8 mouse cellular contexts compared by ENCODE assay signal in the genomic region with DNA sequence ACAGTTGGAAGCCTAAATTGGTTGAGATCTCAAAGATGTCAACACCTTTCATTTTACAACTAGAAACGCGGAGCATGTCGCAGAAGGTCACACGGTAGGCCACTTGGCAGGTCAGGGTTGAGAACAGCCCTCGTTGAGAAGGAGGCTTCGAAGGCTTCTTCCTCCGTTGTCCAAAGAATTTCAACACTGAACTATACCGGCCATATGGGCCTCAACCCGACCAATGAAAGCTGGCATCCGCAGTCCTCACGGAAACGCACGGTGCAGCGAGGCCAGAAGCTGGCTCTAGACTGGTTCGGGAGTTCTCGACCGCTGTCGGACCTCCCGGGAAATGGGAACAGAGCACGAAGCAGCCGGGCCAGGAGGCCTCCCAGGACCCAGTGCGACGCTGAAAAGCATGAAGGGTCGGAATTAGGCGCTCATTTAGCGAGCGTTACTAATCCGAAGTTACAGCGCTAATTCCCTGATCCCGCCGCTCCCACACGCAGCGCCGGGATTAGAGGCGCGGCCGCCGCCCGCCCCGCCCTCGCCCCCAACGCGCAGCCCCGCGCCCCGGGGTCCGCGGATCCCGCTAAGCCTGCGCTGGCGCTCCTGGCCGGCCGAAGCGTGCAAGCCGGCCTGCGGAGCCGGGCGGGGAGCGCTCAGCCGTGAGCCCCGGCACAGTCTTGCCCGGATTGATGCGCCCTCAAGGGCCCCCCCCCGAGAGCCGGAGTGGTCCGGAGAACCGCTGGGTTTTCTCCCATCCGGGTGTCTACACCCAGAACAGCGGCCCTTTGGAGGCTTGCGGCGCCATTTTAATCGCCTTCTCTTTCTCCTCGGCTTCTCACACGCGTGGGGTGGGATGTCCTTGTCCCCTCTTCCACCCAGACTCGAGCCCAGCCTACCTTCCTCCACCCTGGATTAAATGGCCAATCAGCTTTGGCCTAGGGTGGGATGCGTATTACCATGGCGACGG. TPM values are rescaled to one million over a fixed set of nuclear protein-coding genes. Genes with fewer than 3 reads are reported as not detected.
DNase-seq lines count a peak whose midpoint lies in the region; ATAC-seq and TF ChIP-seq lines count a peak whose summit lies in the region.

No protein-coding gene starts in this region.

- no peak for TF ChIP-seq POLR2A in ES-Bruce4 (IDR thresholded peaks at IDR 0.05; ENCODE audit: insufficient read depth, low read length)

- no peak for TF ChIP-seq CTCF in ES-Bruce4 (IDR thresholded peaks at IDR 0.05; ENCODE audit: low read depth, low read length)

- peak overlapping the region; percentile 34; the same call in 1 of the 2 replicates for H3K4me2 ChIP-seq in heart, embryonic 16.5 days (ENCODE audit: low read depth, low read length)
- H3K4me2 ChIP-seq in embryonic facial prominence, embryonic 14.5 days (ENCODE audit: low read depth, low read length): peak overlapping the region; percentile 53
- peak overlapping the region; percentile 44 for H3K4me2 ChIP-seq in limb, embryonic 12.5 days

- peaks cover 93% of the 10 kb centered on the region for H3K27me3 ChIP-seq in heart, embryonic 16.5 days (ENCODE audit: control insufficient read depth, insufficient read depth, low read length)
- H3K27me3 ChIP-seq in ES-Bruce4 (ENCODE audit: control insufficient read depth, insufficient read depth, low read length, poor library complexity, severe bottlenecking): peaks cover 48% of the 10 kb centered on the region
- H3K27me3 ChIP-seq in embryonic facial prominence, embryonic 14.5 days (replicated peaks; ENCODE audit: control insufficient read depth, insufficient read depth, low read length): peaks cover 100% of the 10 kb centered on the region
- peaks cover 99% of the 10 kb centered on the region for H3K27me3 ChIP-seq in limb, embryonic 12.5 days

- no peak overlapping the region for H3K27ac ChIP-seq in heart, embryonic 16.5 days (ENCODE audit: low read length)
- H3K27ac ChIP-seq in ES-Bruce4 (ENCODE audit: insufficient read depth, low read length): no peak overlapping the region
- no peak overlapping the region for H3K27ac ChIP-seq in embryonic facial prominence, embryonic 14.5 days (replicated peaks; ENCODE audit: low read depth, low read length)
- H3K27ac ChIP-seq in limb, embryonic 12.5 days: no peak overlapping the region

- ATAC-seq in heart, embryonic 16.5 days (replicated peaks; ENCODE audit: extremely low read depth, insufficient read depth, low FRiP score): no peak
- no peak for ATAC-seq in embryonic facial prominence, embryonic 14.5 days (ENCODE audit: low read depth)
- no peak for ATAC-seq in limb, embryonic 12.5 days (ENCODE audit: insufficient number of reproducible peaks, insufficient read depth, low FRiP score, low TSS enrichment, low read depth)

- DNase-seq in heart, adult 11 months: no peak
- no peak for DNase-seq in embryonic facial prominence, embryonic 14.5 days (ENCODE audit: low spot score)
- DNase-seq in gastrocnemius, postnatal 10 days: no peak
- no peak for DNase-seq in thymus, postnatal 25 days
- no peak for DNase-seq in spleen, postnatal 14 days (ENCODE audit: low spot score in 2 of 2)

- peak overlapping the region; percentile 30 for H3K4me3 ChIP-seq in heart, embryonic 16.5 days (ENCODE audit: low read length)
- peak overlapping the region; percentile 19 for H3K4me3 ChIP-seq in ES-Bruce4 (ENCODE audit: low read depth, low read length)
- peak overlapping the region; percentile 28 for H3K4me3 ChIP-seq in embryonic facial prominence, embryonic 14.5 days (ENCODE audit: low read depth, low read length)
- peak overlapping the region; percentile 30 for H3K4me3 ChIP-seq in limb, embryonic 12.5 days (replicated peaks)

- H3K36me3 ChIP-seq in heart, embryonic 16.5 days (ENCODE audit: control insufficient read depth, insufficient read depth): no peaks in the 10 kb centered on the region
- no peaks in the 10 kb centered on the region for H3K36me3 ChIP-seq in ES-Bruce4 (ENCODE audit: control insufficient read depth, insufficient read depth, low read length, poor library complexity, severe bottlenecking)
- H3K36me3 ChIP-seq in embryonic facial prominence, embryonic 14.5 days (ENCODE audit: control insufficient read depth, insufficient read depth, low read length): no peaks in the 10 kb centered on the region
- H3K36me3 ChIP-seq in limb, embryonic 12.5 days: no peaks in the 10 kb centered on the region

- no peaks in the 10 kb centered on the region for H3K9me3 ChIP-seq in heart, embryonic 16.5 days (replicated peaks; ENCODE audit: control insufficient read depth, low read length)
- H3K9me3 ChIP-seq in ES-Bruce4 (replicated peaks; ENCODE audit: control insufficient read depth, insufficient read depth, low read length, poor library complexity, severe bottlenecking): no peaks in the 10 kb centered on the region
- no peaks in the 10 kb centered on the region for H3K9me3 ChIP-seq in embryonic facial prominence, embryonic 14.5 days (ENCODE audit: control insufficient read depth, low read length)
- H3K9me3 ChIP-seq in limb, embryonic 12.5 days: no peaks in the 10 kb centered on the region

- no peak overlapping the region for H3K9ac ChIP-seq in heart, embryonic 16.5 days (ENCODE audit: low read length)
- 0 out of 2 replicates have a peak overlapping the region, but pooled peaks have one; percentile 18 for H3K9ac ChIP-seq in ES-Bruce4 (ENCODE audit: low read depth, poor library complexity, severe bottlenecking)
- H3K9ac ChIP-seq in embryonic facial prominence, embryonic 14.5 days (ENCODE audit: low read depth, low read length): no peak overlapping the region
- no peak overlapping the region for H3K9ac ChIP-seq in limb, embryonic 12.5 days (replicated peaks)

- no peak for TF ChIP-seq EP300 in ES-Bruce4 (IDR thresholded peaks at IDR 0.05; ENCODE audit: insufficient read depth, low read depth, low read length)

- peaks cover 7% of the 10 kb centered on the region for H3K4me1 ChIP-seq in heart, embryonic 16.5 days (ENCODE audit: control insufficient read depth, insufficient read depth, low read length)
- peaks cover 1% of the 10 kb centered on the region for H3K4me1 ChIP-seq in ES-Bruce4 (ENCODE audit: control insufficient read depth, insufficient read depth, low read length)
- peaks cover 8% of the 10 kb centered on the region; the same call in 1 of the 2 replicates for H3K4me1 ChIP-seq in embryonic facial prominence, embryonic 14.5 days (ENCODE audit: control insufficient read depth, insufficient read depth, low read length)
- peaks cover 26% of the 10 kb centered on the region for H3K4me1 ChIP-seq in limb, embryonic 12.5 days (replicated peaks)

- 1% methylated on average over 79 of the region's 79 CpGs for WGBS in heart, embryonic 16.5 days
- 1% methylated on average over 51 of the region's 79 CpGs for WGBS in embryonic facial prominence, embryonic 14.5 days
- WGBS in limb, embryonic 12.5 days: under 1% methylated on average over 70 of the region's 79 CpGs

RNA-seq across cellular contexts. Expression of gene Polg, which starts 42.4 kb away (rescaled TPM):
- polyA plus RNA-seq in heart, embryonic 16.5 days (2015; fragmentation: Nextera tagmentation; extraction: Ambion mirVana): 27.8 and 32.5 TPM in 2 replicates
- 75.8 and 78.3 TPM in 2 replicates for polyA plus RNA-seq in ES-Bruce4 (2011; ENCODE audit: insufficient read depth, insufficient read length, low read depth, missing spikeins)
- 33.3 and 38.7 TPM in 2 replicates for polyA plus RNA-seq in embryonic facial prominence, embryonic 14.5 days (2014; fragmentation: Nextera tagmentation; extraction: Ambion mirVana)
- 50.4 and 53.3 TPM in 2 replicates for polyA plus RNA-seq in limb, embryonic 12.5 days (2016; fragmentation: Nextera tagmentation; extraction: Ambion mirVana)
- total RNA-seq in gastrocnemius, postnatal 10 days (2021): 10 to 100 TPM; 36.6 to 44.9 TPM
